Mouse (Mus musculus): ENCODE results near the gene Unc80.

The Unc80 gene

GRCm38 (mm10) chr1:66617188-66617587, 149.0 kb downstream of the Unc80 start:
- DNase-seq (ENCODE audit: low read depth, low spot score): no peak

DNA sequence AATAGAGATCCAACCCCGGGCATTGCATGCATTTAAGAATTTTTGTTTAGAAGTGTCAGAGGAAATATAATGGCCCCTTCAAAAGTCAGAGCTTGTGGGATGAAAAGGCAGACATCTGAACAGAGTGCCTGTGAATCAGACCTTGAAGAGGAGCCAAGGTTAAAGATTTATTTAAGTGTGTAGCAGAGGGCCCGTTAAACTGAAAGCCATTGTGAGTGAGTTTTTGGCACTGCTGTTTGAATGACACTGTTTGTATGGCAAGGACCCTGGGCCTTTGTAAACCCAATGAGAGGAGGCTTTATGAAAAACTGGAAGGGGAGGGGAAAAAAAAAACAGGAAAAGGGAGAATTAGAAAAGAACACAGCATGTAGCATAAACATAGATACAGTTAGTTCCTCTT, 170.0 kb downstream of the Unc80 start:
- no peak for DNase-seq (ENCODE audit: low read depth, low spot score)

DNA sequence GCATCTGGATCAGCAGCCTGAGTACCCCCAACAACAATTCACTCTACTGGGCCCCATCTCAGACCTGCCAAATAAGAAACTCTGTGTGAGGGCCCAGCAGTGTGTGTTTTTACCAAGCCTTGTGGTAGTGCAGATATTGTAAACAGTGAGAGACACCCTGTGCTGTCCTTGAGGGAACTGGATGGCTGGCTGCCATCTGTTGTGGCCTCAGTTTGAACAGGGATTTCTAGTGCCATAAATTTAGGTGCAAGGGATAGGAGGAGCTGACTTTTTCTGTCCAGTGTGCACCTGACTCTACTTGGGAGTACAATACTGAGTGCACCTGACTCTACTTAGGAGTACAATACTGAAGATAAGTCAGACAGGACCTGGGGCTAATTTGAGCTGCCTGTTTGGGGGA, 178.7 kb downstream of the Unc80 start:
- DNase-seq (ENCODE audit: low read depth, low spot score): no peak

DNA sequence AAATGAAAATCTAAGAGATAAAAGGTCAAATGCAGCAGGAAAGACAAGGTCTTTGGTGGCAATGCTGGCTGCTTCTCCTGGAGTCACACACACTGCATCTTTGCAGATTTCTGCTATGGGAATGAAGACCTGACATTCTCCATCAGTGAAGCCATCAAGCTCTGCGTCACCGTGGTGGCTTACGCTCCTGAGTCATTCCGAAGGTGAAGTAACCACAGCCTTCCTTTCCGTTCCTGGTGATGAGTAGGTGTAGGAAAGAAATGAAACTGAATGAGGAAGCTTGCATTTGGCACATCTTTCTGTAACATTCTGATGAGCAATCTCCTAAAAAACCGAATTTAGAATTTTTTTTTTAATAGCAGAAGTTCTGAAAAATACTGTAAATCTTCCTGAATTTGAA, 181.4 kb downstream of the Unc80 start:
- no peak for DNase-seq (ENCODE audit: low read depth, low spot score)

DNA sequence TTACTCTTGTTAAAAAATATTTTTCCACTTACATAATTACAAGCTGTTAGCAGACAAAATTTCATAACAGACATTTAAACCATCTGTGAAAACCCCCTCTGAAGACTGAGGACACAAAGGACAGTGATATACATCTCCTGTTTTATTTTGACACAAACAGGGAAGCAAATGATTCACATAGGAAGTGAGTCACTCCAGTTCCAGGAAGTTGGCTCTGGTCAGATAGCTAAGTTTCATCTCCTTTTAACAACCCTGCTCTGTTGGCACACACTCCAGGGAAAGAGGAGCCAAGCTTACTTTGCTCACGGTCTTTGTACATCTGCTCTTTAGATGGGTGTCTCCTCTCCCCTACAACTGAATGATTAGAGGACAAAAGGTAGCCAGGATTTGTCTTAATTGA, 181.8 kb downstream of the Unc80 start:
- DNase-seq (ENCODE audit: low read depth, low spot score): no peak

DNA sequence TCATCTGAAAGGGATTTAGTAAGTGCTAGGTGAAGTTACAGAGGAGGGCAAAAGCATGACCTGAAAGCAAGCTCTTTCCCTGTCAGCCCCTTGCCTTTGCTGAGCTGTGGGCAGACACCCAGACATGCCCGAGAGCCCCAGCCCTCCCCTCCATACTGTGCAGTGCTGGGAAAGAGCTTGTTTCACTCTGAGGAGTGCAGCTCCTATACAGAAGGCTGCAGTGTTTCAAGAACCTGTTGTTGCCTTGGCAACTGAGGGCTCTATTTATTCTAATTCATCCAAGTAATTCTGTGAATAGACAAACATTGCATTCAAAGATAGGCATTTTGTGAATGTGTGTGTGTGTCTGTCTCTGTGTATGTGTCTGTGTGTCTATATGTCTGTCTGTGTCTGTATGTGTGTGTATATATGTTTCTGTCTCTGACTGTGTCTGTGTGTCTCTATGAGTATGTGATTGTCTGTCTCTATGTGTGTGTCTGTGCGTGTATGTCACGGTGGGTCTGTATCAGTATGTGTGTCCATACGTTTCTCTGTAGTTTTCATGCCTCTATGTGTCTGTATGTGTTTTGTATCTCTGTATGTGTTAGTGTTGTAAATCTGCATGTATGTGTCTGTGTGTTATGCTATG, 187.1 kb downstream of the Unc80 start:
- no peak for DNase-seq (ENCODE audit: low read depth, low spot score)

GRCm38 (mm10) chr1:66655747-66656119, 187.6 kb downstream of the Unc80 start:
- no peak for DNase-seq (ENCODE audit: low read depth, low spot score)

- no peak for DNase-seq (ENCODE audit: low read depth, low spot score)
Measured at GRCm38 (mm10) chr1:66671475-66671874, 203.3 kb downstream of the Unc80 start.

- DNase-seq (ENCODE audit: low read depth, low spot score): no peak
Measured at GRCm38 (mm10) chr1:66672812-66673211, 204.6 kb downstream of the Unc80 start.

DNA sequence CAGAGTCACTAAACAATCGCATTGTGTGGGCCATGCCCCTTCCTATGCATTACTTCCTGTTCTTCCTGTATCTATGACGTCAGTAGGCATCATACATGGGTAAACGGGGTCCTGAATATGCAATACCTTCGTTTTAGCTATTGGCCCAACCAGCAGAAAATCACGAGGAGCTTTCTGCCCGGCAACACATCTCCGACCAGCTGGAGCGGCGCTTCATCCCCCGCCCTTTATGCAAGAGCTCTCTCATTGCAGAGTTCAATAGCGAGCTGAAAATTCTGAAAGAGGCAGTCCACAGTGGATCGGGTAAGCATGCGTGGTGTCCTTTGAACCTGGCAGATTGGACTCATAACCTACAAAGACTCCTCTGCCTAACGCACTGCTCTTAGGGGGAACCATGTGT, 209.8 kb downstream of the Unc80 start:
- DNase-seq (ENCODE audit: low read depth, low spot score): no peak

GRCm38 (mm10) chr1:66678662-66679061, 210.5 kb downstream of the Unc80 start:
- DNase-seq (ENCODE audit: low read depth, low spot score): no peak

DNA sequence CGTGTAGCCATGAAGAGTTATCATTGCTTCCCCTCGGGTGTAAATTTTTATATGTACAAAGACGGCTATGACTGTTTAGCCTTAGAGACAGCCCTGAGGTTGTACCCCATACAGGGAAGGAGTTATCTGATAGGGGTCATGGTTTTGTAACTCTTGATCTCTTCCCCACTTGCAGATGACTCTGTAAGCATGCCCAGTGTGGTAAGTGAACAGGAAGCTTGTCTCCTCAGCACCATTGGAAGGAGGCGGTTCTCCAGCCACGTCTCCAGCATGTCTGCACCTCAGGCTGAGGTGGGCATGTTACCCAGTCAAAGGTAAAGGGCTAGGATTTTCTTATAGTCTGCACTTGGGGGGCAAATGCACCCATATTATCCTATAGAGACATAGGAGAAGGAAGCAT, 214.8 kb downstream of the Unc80 start:
- no peak for DNase-seq (ENCODE audit: low read depth, low spot score)

DNA sequence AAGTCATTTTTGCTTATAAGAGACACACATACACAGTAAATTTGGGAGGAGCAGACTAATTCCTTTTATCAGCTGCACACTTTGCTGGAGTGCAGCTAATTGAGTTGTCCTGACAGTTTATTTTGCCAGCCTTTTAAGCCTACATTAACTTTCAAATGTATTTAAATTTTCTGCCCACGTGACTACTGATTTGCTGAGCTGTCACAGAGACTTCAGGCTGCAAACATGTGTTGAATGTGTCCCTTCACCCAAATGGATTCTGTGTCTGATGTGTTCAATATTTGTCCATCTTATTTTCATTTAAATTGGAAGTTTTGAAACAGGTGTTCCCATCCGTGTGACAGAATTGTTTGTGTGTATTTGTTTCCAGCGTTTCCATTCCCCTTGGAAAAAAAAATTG, 223.6 kb downstream of the Unc80 start:
- DNase-seq (ENCODE audit: low read depth, low spot score): no peak

DNA sequence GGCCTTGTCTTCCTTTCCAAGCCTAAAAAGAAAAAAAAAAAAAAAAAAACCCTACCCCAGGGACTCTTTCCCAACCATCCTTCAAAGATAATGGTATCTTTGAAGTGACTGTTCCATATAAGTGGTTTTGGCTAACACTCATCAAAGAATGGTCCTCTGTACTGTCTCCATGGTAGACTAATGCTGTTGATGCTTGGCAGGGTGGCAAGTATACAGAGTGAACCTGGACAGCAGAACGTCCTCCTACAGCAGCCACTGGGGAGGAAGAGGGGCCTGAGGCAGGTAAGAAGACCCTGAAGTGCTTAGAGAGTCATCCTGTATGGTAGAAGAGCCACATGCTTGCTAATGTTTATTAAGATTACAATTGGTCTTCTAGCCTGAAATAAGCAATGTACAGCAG, 224.1 kb downstream of the Unc80 start:
- DNase-seq (ENCODE audit: low read depth, low spot score): no peak

DNA sequence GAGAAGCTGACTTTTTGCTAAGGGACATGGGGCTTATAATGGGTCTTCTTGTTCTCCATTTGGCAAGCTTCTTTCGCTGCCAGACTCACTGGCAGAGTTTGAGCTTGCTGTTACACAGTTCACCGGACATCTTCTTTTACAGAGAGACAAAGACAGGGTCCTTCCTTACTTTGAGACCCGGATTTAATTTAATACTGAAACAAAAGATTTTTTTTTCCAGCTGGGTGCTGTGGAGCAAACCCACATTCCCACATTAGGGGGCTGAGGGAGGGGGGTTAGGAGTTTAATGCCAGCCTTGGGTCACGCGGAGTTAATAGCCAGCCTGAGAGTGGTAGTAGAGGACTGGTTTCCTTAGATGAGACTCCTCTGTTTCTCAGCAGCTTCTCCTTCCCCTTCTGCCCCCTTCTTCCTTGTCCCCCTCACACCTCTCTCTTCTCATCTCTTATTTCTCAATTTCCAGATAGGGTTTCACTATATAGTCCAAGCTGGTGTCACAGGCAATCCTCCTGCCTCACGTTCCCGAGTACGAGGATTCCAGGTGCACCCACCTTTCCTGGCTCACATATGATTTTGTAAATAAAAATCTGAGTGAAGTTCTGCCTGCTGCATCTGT, 224.7 kb downstream of the Unc80 start:
- DNase-seq (ENCODE audit: low read depth, low spot score): no peak

DNA sequence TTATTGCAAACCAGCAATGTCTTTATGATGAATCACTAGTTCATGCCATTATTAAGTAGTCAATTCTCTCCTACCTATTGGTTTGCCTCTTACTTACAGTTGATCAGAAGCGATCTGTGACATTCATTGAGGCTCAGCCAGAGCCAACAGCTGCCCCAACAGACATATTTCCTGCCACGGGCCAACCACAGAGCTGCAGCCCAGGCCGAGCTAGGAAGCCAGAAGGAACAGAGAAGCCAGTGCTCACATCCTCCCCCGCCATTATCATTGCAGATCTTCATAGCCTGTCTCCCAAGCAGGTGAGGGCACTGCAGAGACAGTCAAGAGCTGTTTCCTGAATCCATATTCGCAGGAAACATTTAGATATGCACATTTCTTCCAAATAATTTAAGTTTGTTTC, 226.1 kb downstream of the Unc80 start:
- no peak for DNase-seq (ENCODE audit: low read depth, low spot score)

DNA sequence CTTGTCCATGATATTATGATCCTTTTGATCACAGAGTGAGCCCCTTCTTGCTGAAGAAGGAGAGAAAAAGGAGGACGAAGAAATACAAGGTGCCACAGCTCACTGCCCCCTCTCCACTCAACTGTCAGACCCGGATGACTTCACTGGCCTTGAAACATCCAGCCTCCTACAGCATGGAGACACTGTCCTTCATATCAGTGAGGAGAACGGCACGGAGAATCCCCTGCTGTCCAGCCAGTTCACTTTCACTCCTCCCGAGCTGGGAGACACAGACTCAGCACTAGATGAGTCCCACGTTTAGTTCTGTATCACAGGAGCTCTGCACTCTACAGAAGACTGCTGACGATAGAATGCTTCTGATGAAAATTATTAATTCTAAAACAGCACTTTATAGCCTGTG, 227.1 kb downstream of the Unc80 start:
- no peak for DNase-seq (ENCODE audit: low read depth, low spot score)

- DNase-seq (ENCODE audit: low read depth, low spot score): peak; percentile 5
Measured at GRCm38 (mm10) chr1:66699630-66700029, 231.5 kb downstream of the Unc80 start.

GRCm38 (mm10) chr1:66700149-66700692, 232.1 kb downstream of the Unc80 start:
- DNase-seq (ENCODE audit: low read depth, low spot score): peak; percentile 11

DNA sequence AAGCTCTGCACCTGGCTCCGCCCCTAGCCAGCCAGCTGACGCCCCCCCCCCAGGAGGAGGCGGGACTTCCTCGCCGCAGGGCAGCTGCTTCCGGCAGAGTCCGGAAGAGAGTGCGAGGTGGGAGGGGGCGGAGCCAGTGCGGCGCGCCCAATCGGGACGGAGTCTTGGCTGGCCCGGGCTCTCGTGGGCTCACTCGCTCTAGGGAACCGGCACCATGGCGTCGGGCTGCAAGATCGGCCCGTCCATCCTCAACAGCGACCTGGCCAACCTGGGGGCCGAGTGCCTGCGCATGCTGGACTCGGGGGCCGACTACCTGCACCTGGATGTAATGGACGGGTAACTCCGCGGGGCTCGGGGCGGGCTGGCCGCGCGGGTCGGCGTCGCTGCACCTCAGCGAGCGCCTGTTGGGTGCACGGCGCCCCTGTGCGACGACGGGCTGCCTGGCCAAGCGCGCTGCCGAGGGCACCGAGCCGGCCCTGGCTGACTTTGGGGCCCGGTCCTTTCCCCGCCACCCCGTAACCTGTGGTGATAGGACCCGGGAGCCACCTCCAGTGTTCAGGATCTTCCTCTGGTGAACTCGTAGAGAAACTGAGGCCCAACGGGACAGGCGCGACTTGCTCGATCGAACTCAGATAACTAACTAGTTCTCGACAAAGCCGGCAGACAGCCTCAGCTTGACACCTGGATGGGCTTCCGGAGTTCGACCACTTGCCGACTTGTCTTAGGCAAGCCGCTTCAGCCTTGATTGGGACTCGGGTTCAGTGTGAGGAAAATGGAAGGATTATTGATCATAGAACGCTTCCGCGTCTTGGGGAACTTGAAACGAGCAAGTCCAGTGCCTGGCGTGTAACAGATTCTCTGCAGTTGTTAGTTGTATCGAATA, 232.8 kb downstream of the Unc80 start, which contains the start of gene Rpe:
Gene Rpe (plus strand): TSS at position 139 of the 883 bp plus-strand sequence.
- DNase-seq (ENCODE audit: low read depth, low spot score): peak; percentile 85

GRCm38 (mm10) chr1:66701576-66701940, 233.4 kb downstream of the Unc80 start:
- no peak for DNase-seq (ENCODE audit: low read depth, low spot score)

GRCm38 (mm10) chr1:66702623-66703345, 234.6 kb downstream of the Unc80 start:
- DNase-seq (ENCODE audit: low read depth, low spot score): no peak

All from WW6 (cell line).